Mouse (Mus musculus) cerebellum, adult 2 months (tissue): ENCODE results near the gene Nupr1l.

Source experiments
- CTCF ChIP-seq: fragments of 200-500 bp; IDR thresholded peaks from 2 replicates; pipeline ENCODE4 v1.5.1; 2011; ENCODE audit warnings: low read depth, mild to moderate bottlenecking, control low read depth, low read length, moderate library complexity, borderline replicate concordance; ENCODE audit not compliant: insufficient read depth
- POLR2A ChIP-seq: fragments of 200-500 bp; IDR thresholded peaks from 2 replicates; pipeline ENCODE4 v1.6.1; 2011; ENCODE audit warnings: low read length, control low read depth, borderline replicate concordance; ENCODE audit not compliant: insufficient read depth

DNA sequence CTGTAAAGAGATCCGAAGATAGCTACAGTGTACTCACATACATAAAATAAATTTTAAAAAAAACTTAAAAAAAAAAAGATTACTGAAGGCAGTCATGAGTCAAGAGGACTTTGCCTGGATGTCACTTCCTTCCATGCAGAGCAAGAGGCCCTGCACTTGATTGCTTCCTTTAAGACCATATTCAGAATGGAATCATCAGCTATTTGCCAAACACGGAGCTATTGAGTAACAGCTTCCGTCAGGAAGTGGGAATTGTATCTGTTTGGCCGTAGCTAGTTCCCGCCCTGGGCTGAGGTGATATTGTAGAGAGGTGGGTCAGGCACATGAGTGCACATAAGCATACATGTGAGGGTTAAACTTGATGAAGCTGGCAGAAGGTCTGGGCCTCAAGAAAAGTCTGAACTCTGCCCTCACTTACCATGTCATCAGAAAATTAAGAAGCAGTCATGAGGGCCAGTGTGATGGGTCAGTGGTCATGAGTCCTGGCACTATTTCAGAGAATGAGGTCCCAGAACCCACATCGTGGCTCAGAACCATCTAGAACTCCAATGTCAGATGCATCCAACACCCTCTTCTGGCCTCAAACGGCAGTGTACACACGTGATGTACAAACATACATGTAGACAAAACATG is 16.6 kb downstream of the Nupr1l start:
- no peak for TF ChIP-seq CTCF
- TF ChIP-seq POLR2A: no peak
